Mouse (Mus musculus) left cerebral cortex, postnatal 14 days (tissue): ENCODE measurements at regions not wholly inside any gene's neighbourhood (a gene's known extent, or its start where the extent isn't known, plus 50 kb on each side); places are given as distances from the start of the nearest gene placed in this dataset.

Experiments used
- DNase-seq, 2 experiments: peaks; one replicate each; pipeline ENCODE4 v3.0.0; 2021 to 2022; ENCODE audit warnings: low spot score in 2 of 2, mixed read lengths in 1 of 2
- intact Hi-C: fragments of 180-260 bp; cut with DNase I; formaldehyde crosslinking; loops from one replicate; pipeline ENCODE4 v1.15.1; 2025

GRCm38 (mm10) chr3:50992581-50993313, 231.5 kb upstream of the Noct start:
- intact Hi-C loops = no loop called here

GRCm38 (mm10) chr3:50999745-51000144, 224.5 kb upstream of the Noct start:
- intact Hi-C loops = no loop called here

More at GRCm38 (mm10) chr3:50992581-50993313, 231.5 kb upstream of the Noct start:
- no peak for DNase-seq

GRCm38 (mm10) chr3:51000938-51001337, 223.3 kb upstream of the Noct start:
- DNase-seq = no peak
- intact Hi-C loops = no loop called here

More at GRCm38 (mm10) chr3:50999745-51000144, 224.5 kb upstream of the Noct start:
- DNase-seq = no peak

- DNase-seq = no peak
- intact Hi-C loops = no loop called here
Measured at GRCm38 (mm10) chr3:51002662-51003061, 221.6 kb upstream of the Noct start.

- intact Hi-C loops = no loop called here
Measured at GRCm38 (mm10) chr3:51003506-51004170, 220.6 kb upstream of the Noct start.

GRCm38 (mm10) chr3:51004216-51004615, 220.0 kb upstream of the Noct start:
- intact Hi-C loops = no loop called here
- DNase-seq = no peak

More at GRCm38 (mm10) chr3:51003506-51004170, 220.6 kb upstream of the Noct start:
- DNase-seq = no peak

- intact Hi-C loops = no loop called here
- DNase-seq = no peak
Measured at GRCm38 (mm10) chr3:51009098-51009497, 215.1 kb upstream of the Noct start.

- intact Hi-C loops = no loop called here
- no peak for DNase-seq
Measured at GRCm38 (mm10) chr3:51019650-51020346, 204.4 kb upstream of the Noct start.

GRCm38 (mm10) chr3:51024655-51025054, 199.6 kb upstream of the Noct start:
- DNase-seq = no peak
- intact Hi-C loops = no loop called here

- DNase-seq = no peak
- intact Hi-C loops = no loop called here
Measured at GRCm38 (mm10) chr3:51031821-51032220, 192.4 kb upstream of the Noct start.

- intact Hi-C loops = no loop called here
- no peak for DNase-seq
Measured at GRCm38 (mm10) chr3:51033292-51033691, 191.0 kb upstream of the Noct start.

GRCm38 (mm10) chr3:51036700-51037306, 187.4 kb upstream of the Noct start:
- intact Hi-C loops = no loop called here
- DNase-seq = no peak

- peak in 1 of 2 experiments; percentile 14 for DNase-seq
- intact Hi-C loops = no loop called here
Measured at GRCm38 (mm10) chr3:51042223-51042846, 181.9 kb upstream of the Noct start.

- intact Hi-C loops = no loop called here
- no peak for DNase-seq
Measured at GRCm38 (mm10) chr3:51048739-51049138, 175.5 kb upstream of the Noct start.

- intact Hi-C loops = no loop called here
Measured at GRCm38 (mm10) chr3:51050156-51050555, 174.1 kb upstream of the Noct start.

GRCm38 (mm10) chr3:51055004-51055403, 169.2 kb upstream of the Noct start:
- intact Hi-C loops = no loop called here
- DNase-seq = no peak

More at GRCm38 (mm10) chr3:51050156-51050555, 174.1 kb upstream of the Noct start:
- DNase-seq = no peak

GRCm38 (mm10) chr3:51064201-51064600, 160.0 kb upstream of the Noct start:
- DNase-seq = no peak

GRCm38 (mm10) chr3:51066373-51066772, 157.9 kb upstream of the Noct start:
- DNase-seq = no peak
- intact Hi-C loops = no loop called here

More at GRCm38 (mm10) chr3:51064201-51064600, 160.0 kb upstream of the Noct start:
- intact Hi-C loops = no loop called here

- intact Hi-C loops = no loop called here
- DNase-seq = peak; percentile 52
Measured at GRCm38 (mm10) chr3:51072417-51072816, 151.8 kb upstream of the Noct start.
